Mouse (Mus musculus) adrenal gland, adult (tissue): ENCODE data around the gene Golim4.

ENCODE experiments used
- DNase-seq, 2 experiments: peaks; one replicate each; pipeline ENCODE4 v3.0.0; 2022 to 2023; ENCODE audit warnings: low spot score in 1 of 2; ENCODE audit not compliant: inconsistent age in 2 of 2

Golim4 gene

DNA sequence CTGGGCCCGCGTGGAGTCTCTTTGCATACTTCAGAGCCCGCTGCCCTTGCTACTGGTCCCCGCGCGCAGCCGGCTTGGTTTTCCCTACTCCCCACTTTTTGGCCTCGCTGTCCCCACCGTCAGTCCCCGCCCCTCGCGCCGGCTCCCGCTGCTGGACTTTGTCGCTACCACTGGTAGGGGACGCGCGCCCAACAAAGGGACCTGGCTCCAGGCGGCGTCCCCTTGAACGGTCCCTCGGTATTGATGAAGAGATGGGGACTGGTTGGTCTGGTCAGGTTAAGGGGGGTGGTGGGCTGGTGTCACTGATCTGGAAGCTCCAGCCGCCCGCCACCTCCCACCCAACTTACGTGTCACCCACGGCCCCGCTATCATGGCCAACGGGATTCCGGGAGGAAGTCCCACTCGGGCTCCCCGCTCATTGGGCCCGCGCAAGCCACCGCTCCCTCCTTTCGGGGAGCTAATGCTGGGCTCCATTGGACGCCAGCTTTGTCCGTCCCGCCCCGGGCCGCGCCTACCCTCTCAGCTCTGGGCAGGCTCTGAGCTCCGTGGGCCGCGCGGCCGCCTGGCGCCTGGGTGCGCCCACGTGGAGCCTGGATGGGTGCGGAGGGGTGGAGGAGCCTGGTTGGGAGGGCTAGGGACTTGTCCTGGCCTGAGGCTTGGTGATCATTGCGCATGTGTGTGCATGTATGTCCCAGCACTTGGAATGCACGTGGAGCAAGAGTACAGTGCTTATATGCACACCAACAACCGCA, at the start of gene Golim4:
Gene Golim4, minus strand, starts transcription at position 399 of the 752 bp plus-strand sequence.
- DNase-seq: peak; percentile 97 to 99

DNA sequence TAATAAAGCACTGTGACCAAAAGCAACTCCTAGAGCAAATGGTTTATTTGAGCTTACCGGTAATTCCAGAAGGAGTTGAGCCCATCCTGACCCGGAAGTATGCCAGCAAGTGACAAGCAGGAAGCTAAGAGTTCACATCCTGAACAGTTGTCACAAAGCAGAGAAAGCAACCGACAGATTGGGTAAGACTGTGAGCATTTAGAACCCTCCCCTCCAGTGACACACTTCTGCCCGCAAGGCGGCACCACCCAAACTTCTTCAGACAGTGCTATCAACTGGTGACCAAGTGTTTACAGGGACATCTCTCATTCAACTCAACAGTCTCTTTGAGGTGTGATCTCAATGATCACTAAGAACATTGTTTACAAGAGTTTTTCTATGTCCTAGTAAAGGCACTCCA, 48.9 kb upstream of the Golim4 start:
- no peak for DNase-seq

DNA sequence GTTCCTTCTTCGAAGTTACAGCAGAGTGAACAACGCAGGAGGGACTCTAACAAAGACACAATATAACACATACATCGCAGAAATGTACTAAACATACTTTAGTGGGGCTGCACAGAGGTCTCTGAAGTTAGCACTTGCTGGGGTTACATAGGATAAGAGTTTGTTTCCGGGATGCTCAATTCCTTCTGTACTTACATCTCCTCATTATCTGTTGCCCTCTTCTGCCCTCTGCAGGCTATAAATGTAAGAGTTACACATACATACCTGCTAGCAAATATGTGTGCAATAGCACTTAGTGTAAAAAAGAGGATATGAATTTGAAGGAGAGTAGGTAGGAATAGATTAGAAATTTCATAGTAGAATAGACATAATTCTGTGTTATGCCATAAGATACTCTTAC, 44.4 kb upstream of the Golim4 start:
- peak; percentile 17 to 81 for DNase-seq

DNA sequence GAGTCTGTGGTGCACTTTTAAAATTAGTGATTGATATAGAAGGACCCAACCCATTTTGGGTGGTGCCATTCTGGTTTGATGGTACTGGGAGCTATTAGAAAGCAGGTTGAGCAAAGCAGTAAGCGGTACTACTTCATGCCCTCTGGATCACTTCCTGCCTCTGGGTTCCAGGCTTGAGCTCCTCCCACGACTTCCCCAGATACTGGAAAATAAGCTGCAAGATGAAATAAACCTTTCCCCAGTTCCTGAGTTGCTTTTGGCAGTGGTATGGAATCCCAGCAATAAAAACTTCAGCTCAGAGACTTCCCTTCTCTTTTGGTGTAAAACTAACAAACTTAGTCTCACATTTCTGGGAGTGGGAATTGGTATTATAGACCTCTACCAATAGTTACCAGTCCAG, 43.7 kb upstream of the Golim4 start:
- no peak for DNase-seq

DNA sequence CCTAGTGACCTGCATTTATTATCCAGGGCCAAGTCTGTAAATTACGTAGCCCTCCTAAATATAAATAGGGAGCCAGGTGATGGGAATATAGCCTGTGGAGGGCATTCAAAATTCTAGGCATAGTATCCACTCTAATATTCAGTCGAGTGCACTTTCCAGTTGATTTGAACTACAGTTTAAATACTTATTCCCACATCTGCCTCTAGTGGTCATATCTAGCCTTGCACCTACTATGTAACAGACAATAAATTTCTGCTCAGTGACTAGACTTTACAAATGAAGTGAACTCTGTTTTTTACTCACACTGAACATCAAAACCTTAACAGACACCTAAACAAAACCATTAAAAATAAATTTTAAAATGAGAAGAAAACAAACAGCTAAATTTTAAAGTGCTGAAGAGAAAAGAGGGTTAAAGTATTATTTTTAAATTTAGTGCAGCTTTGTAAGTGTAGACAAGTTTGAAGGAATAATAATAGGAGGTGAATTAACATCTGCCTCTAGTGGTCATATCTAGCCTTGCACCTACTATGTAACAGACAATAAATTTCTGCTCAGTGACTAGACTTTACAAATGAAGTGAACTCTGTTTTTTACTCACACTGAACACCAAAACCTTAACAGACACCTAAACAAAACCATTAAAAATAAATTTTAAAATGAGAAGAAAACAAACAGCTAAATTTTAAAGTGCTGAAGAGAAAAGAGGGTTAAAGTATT, 24.4 kb upstream of the Golim4 start:
- peak in 1 of 2 experiments; percentile 57 for DNase-seq

DNA sequence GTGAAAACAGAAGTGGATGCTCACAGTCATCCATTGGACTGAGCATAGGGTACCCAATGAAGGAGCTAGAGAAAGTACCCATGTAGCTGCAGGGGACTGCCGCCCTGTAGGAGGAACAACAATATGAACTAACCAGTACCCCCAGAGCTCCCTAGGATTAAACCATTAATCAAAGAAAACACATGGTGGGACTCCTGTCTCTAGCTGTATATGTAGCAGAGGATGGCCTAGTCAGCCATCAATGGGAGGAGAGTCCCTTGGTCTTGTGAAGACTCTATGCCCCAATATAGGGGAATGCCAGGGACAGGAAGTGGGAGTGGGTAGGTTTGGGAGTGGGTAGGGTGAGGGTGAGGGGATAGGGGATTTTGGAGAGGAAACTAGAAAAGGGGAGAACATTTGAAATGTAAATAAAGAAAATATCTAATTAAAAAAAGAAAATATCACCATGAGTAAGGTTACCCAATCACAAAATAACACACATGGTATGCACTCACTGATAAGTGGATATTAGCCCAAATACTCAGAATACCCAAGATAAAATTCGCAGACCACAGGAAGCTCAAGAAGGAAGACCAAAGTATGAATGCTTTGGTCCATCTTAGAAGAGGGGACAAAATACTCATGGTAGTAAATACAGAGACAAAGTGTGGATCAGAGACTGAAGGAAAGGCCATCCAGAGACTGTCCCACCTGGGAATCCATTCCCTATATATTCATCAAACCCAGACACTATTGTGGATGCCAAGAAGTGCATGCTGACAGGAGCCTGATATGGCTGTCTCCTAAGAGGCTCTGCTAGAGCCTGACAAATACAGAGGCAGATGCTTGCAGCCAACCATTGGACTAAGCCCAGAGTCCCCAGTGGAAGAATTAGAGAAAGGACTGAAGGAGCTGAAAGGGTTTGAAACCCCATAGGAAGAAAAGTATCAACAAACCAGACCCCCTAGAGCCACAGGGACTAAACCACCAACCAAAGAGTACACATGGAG, 6.3 kb upstream of the Golim4 start:
- DNase-seq: peak in 1 of 2 experiments; percentile 6

DNA sequence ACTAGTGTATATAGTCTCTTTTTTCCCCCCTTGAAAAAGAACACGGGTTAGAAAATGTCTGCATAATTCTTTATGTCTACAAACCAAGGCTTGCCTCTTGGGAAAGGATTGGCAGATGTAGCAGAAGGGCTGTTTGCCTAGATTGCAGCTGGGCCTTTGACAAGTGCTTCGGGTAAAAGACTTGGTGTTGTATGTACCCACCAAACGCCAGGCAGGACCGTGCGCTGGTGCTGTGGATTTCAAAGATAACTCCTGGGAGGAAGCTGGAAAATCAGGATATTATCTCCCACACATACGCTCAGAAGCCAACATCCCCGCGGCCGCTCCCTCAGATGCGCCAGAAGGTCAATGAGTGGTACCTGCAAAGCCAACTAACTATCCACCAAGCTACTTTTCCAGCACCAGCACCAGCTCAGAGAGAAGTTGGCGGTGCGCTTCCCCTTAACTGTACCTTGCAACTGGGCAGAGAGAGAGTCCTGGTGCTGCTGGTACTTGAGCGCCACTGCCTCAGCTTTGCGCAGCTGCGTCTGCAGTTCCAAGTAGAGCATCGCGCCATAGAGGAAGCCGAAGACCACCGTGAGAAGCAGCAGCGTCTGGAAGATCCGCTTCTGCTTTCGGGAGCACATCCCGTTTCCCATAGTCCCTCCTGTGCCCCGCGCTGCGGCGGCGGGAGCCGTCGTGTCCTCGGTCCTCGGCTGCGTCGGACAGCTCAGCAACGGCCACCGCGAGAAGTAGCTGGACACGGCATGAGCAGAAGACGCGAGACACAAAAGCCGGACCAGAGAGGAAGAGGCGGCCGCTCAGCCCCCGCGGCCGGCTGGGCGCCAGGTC, 873 bp downstream of the Golim4 start:
- peak in 1 of 2 experiments; percentile 78 for DNase-seq

DNA sequence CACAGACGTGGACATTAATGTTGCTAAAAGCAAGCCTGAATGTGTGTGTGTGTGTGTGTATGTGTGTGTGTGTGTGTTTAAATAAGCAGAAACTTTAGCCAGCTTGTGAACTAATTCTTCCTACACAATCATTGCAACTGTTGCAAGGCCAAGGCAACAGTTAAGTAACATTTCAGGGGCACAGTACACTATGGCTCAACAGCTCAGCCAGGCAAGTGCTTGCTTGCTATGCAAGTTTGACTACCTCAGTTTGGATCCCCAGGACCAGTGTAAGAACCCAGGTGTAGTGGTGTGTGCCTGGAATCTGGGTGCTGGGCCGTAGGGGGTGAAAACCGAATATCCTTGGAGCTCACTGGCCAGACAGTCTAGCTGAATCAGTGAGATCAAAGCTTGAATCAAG, 2.6 kb downstream of the Golim4 start:
- peak; percentile 27 to 87 for DNase-seq

DNA sequence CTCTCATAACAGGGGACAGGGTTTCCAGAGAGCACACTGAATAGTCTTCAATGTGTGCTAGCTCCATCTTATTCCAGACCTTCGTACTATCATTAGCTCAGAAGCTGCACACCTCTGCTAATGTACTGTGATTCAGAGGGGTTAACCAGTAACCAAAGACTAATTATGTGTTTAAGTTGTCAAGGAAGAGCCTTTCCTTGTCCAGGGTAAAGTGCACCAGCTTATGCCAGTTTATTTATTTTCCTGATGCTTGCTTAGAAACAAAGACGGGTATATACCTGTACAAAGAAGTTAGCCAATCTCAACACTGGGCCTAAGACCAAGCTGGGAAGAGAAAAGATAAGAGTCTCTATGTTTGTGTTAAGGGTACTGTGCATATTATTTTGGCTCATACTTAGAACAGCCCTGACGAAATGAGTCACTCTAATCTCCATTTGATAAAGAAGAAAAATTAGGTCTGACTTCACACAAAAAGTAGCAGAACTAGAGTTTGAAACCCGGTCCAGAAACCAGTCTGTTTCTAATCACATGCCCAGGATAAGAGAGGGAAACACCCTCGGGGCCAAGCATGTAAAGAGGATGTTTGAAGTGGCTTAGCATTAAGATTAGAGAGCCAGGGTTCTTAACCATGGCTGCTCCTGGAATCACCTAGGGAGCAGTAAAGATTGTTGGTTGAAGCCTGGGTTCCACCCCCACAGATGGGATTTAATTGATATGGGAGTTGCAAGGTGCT, 4.3 kb downstream of the Golim4 start:
- peak in 1 of 2 experiments; percentile 68 for DNase-seq

DNA sequence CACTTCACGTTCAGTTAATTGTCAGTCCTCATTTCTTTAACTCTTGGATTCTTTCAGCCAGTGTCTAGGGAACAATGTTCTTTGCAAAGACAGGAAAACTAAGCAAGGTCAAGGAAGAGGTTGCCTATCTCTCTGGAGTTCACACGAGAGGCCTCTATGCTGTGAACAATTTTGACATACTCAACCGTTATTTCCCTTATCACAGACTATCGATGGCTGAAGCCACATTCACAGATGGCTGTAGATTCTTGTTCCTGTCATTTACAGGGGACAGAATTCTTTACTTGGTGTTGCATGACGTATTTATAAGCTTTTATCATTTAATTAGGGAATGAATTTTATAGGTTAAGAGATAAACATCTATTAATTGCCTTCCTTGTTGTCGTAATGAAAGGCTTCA, 5.9 kb downstream of the Golim4 start:
- DNase-seq: peak in 1 of 2 experiments; percentile 30

DNA sequence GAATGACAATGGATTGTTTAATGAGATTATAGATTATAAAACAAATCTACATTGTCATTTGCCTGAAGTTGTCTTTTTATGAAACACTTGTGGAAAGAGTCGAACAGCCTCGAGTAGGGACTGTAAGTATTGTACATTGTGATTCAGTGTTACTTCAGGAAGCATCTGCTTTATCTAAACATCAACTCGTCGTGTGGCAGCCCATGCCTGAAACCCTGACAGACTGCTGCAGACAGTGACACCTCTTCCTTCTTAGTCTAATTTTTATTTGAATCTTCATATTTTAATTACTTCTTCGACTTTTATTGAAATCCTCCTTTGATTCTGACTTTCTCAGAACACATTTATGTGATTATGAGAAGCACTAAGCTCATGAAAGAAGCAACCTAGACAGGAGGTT, 7.4 kb downstream of the Golim4 start:
- no peak for DNase-seq

DNA sequence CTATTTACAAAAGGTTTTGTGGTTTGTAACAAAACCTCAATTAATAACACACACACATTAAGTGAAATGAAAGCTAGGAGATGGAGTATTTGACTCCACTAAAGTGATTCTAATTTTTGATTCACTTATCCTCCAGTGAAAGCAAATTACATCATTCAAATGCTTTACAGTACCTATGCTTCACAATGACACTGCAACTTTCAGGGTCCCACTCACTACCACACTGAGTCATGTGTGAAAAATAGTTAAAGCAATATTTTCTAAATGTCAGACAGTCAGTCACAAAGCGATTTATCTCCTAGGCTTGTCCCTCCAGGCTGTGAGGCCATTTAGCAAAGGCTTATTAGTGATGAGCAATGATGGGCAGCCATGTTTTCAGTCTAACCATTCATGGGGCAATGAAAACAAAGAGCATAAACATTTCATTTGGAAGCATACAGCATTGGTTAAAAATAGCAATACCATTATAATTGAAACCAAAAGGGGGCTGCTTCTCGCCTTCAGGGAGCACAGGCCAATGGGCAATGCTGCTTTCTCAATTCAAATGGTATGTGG, 8.1 kb downstream of the Golim4 start:
- peak in 1 of 2 experiments; percentile 62 for DNase-seq

DNA sequence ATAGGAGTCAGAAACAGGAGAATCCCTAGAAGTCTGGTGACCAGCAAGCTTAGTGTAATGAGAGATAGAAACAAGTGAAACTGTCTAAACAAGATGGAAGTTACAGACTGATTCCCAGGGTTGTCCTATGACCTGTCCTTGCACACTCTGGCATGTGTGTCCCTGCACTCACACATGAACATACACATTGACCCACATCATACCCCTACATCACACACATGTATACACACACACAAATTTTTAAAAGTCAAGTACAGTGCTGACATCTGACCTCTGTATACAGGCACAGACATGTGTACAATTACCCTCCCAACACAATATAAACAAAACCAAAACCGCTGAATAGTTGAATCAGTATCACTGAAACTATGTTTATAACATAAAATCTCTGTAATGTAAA, 8.7 kb downstream of the Golim4 start:
- no peak for DNase-seq

DNA sequence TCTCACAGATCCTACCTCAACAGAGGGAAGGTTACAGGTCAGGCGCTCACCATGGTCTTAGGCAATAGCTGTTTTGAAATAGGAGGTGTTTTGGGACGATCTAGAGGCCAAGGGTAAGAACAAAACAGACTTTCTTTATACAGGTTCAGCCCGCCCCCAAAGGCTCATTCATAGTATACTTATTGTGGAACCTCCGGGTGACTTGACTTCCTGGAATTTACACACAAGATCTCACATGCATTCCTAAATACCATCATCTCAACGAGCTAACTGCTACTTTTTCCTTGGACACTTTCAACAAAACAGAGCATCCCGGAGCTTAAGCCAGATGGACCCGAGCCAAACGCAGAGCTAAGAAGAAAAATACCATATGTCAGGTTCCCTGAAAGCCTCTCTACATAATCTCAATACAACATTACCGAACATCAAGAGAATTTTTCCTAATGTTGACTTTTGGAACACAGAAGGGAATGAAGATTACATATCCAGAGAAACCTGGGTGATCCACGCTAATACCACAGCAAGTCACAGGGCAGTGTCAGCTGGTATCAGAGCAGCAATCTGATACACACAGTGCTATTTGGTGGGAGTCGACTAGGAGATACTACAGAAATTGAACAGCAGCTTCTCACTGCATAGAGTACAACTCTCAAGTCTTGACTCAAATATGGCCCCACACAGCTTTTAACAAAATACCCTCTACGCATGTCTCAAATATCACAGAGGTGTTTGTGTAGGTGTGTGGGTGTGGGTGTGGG, 14.3 kb downstream of the Golim4 start:
- DNase-seq: peak in 1 of 2 experiments; percentile 56

DNA sequence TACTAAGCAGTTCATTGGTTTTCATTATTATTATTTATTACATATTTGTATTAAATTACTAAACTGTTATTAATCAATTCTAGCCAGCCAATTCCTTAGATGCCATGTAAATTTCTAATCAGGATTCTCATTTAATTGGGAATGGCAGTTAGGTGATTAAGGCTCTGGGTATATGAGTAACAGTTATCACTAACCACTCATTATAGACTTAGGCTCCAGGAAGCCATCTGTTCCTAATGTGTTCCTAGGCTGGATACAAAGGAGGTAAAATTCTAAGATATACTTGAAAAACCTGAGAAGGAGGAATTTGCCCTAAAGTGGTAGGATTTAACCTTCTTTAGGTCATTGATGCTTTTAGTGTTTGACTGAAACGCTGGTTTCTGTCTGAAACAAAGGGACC, 14.9 kb downstream of the Golim4 start:
- no peak for DNase-seq

DNA sequence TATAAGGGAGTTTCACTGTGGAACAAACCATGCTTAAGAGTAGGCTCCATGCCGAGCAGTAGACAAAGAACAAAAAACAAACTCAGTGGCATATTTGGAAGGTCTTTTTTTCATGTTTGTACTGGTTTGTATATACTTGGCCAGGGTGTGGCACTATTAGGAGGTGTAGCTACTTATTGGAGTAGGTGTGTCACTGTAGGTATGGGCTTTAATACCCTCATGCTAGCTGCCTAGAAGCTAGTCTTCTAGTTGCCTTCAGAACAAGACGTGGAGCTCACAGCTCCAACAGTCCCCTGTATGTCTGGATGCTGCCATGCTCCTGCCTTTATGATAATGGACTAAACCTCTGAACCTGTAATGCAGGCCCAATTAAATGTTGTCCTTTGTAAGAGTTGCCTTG, 20.6 kb downstream of the Golim4 start:
- no peak for DNase-seq

DNA sequence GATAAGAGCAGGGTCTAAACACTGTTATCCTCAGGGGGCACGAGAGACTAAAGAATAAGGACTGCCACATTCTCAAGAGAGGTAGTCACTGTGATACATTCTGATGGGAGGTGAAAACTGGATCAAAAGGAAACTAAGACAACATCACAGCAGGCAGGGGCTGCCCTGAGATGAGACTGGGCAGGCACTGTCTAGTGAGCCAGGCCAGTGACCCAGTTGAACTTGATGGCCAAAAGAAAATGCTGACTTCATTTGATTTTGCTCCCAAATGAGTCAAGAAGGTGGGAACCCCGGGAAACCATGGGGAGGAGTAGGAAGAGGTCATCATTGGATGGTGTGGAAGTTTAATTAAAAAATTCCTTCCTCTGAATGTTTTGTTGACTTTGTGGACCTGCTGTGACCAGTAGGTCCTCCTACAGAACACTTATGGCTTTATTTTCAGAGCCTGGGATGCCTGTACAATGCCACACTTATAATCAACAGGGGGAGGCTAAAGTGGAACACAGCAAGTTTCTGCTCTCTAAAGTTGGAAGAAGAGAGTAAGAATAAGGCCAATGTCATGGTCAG, 26.0 kb downstream of the Golim4 start:
- peak in 1 of 2 experiments; percentile 49 for DNase-seq

DNA sequence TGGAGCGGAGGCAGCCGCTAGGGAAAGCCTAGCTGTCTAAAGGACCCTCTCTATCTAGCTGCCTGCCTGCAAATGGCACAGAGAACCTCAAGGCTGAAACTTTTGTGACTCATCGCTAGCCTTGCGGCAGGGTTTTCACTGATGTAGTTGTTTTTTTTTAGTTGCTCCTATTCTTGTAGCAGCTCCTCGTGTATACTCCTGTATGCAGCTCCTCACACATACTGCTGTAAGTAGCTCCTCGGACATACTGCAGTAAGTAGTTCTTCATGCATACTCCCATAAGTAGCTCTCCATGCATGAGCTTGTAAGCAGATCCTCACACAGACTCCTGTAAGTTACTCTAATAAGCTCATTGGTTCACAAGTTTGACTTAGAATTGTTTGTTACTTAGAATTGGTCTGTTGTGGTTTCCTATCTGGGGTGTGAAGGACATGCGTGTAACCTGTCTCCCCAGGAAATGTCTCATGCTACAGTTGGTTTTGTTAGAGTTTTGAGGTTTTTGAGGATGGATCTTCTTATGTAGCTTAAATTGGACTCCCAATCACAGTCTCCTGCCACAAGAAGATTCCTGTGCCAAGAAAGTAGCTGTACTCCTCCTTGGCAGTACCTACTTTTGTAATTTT, 26.7 kb downstream of the Golim4 start:
- DNase-seq: peak; percentile 77 to 89
